Mouse (Mus musculus) mouse trophoblast stem cell (cell line): ENCODE data around the gene Gimap9.

ENCODE experiments used
- in situ Hi-C, 2 experiments: fragments of 300-500 bp; cut with MseI, MboI; formaldehyde crosslinking; loops; 2 replicates in 1 of 2; 3 replicates in 1 of 2; pipeline ENCODE4 v1.15.1; 2025

The Gimap9 gene

DNA sequence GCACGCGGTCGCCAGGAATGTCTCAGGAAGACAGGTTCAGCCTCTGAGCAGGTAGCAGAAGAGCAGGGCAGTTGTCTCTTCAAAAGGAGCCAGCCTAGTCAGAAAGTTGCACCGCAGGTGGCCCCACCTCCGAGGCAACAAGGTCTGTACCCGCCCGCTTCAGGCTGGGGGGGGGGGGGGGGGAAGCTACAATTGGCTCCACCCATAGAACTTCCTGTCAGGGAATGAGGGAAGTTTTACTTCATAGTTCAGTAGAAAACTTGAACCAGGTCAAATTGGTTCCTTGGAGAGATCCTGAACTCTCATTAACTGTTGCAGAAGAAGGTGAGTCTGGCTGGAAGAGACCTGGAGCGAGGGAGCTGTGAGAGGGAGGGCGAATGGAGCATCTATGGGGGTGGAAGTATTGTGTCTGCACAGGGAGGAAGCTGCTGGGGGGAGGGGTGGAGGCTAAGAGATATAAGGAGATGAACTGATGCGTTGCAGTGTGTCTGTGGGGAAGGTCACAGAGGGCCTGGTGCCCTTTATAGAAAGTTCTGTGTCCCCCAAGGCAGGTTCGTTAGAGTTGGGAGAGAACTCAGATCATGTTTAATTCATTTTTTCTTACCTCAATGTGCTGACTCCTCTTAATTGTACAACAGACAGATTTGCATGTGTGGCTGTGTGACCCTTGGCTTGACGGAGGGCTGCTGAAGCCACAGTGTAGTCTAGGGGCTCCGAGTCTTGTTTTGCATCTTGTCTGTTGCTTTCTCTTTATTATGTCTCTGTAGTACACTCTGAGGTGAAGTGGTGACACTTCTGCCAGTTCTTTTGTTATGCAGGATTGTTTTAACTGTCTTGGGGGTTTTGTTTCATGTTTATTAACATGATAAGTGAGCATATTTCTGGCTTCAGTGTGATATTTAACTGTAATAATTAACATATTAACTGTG, at the start of gene Gimap9:
Gene Gimap9 (plus strand): TSS at position 199 of the 929 bp plus-strand sequence.
- in situ Hi-C loops, result no loop called here

DNA sequence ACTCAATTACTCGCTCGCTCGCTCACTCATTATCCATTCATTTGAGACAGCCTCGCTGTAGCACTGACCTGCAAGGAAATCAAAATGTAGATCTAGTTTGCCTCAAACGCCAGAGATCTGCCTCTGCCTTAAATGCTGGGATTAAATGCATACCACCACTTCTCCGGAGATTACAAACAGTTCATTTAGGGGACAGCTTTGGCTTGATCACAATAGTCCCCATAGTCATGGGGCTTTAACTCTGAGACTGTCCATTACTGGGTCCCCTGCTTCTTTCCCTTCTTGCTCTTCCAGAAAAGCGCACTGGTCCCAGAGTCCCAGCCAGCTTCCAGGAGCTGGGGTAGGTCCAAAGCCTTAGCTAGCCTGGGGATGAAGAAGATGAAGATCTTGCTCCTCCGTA, 49.5 kb upstream of the Gimap9 start, which contains the start of gene AI854703:
Gene AI854703 (plus strand): TSS at position 301 of the 400 bp plus-strand sequence.
- in situ Hi-C loops, result no loop called here

DNA sequence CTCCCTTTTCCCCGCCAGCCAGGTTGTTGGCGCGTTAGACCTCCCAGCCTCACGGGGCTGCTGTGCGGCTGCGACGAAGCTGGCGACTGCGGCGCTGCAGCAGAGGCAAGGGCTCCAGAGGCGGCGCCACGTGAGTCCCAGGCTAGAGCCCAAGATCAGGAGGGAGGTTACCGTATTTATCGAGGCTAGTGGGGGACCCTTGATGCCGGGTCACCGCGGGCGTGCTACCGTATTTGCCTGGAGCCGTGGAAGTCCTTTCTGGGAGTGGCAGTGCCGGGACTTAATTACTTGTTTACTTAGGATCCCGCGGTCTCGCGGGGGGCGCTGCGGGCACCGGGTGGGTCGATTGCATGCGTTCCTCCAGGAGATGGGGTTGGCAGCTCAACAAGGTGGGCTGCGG, 48.9 kb upstream of the Gimap9 start:
- in situ Hi-C loops, result no loop called here

DNA sequence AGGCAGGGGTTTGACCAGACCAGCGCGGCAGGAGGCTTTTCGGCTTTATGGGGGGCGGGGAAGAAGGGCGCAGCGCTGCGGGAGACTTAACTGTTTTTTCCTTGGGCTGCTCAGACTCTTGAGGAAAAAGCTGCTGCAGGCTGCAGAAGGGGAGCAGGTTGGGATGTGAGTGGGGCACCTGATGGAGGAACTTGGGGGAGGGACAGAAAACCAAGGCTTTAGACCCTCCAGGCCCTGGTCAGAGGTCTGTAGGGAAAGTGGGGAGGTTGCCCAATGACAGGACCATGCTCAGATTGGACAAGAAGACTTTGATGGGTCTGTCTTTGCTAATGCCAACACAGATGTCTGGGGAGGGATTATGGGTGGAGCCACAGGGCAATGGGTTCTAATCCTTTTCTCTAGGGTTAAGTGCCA, 48.4 kb upstream of the Gimap9 start:
- in situ Hi-C loops, result no loop called here

DNA sequence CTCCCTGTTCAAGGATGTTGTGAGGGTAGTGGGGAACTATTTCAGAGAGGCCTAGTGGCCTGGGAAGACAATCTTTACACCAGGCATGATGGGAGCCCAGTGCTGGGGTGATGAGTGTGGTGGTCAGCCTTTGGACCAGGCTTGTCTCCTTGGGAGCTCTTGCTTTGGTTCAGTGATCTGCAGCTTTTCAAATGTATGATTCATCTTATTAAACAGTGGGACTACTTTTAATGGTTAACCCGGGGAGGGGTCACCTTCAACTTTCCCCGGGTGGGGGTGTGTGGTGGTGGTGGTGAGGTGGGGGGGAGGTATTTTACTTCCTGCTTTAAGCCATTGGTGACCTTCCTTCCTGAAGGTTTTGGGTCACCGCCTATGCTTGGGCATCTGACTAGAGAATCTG, 47.6 kb upstream of the Gimap9 start:
- in situ Hi-C loops, result no loop called here

DNA sequence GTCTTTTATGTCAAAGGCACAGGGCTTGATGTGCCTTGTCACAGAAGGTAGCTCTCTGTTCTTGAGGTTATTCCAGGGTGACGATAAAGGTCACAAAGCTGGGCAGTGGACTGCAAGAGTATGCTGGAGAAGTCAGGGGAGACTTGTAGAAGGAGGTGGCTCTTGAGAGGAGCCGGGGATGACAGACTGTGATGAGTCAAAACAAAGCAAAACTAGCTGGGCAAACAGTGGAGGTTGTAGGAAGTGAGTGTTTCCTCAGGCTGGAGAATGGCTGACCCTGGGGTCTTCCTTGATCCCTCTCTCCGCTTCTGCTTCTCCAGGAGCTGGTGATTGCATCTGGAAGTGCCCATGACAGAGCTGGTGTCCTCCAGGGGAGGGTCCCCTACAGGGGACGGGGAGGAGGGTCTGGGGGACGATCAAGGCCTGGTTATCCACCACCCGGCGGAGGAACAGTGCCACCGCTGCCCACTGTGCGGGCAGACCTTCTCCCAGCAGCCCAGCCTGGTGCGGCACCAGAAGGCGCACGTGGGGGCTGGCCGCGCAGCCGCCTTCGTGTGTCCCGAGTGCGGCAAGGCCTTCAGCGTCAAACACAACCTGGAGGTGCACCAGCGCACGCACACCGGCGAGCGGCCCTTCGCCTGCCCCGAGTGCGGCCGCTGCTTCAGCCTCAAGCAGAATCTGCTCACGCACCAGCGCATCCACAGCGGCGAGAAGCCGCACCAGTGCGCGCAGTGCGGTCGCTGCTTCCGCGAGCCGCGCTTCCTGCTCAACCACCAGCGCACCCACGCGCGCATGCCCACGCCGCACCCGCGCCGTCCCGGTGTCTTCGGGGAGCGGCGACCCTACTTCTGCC, 46.9 kb upstream of the Gimap9 start:
- in situ Hi-C loops, result no loop called here

DNA sequence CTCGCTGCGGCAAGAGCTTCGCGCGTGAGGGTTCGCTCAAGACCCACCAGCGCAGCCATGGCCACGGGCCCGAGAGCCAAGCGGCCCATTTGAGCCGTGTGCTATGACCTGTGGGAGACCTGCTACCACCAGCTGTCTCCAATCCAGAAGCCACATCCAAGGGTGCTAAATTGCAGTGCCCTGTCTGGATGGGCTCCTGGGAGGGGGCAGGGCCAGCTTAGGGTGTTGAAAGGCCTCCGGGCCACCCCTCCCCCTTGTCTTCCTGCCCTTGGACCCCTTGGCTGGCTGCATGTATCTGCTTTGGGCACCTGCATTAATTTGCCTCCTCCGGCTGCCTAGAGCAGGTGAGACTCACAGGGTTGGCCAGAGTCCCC, 46.3 kb upstream of the Gimap9 start:
- in situ Hi-C loops, result no loop called here

DNA sequence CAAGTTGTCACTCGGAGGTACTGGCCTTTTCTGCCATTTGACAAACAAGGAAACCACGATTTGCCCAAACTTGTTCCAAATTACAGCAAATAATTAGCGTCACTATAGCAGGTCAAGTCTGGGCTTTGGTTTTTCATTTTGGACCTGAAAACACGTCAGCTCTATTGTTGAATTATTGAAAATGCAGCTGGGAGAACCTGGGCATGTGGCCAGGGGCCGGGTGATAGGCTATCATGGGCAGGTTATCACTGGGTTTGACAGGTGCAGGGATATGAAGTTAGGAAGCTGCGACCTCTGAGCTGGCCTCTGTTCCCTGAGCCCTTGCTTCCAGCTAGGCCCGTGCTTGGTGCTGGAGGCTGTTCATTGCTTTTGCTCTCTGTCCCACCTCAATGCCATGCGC, 45.1 kb upstream of the Gimap9 start:
- in situ Hi-C loops, result no loop called here

DNA sequence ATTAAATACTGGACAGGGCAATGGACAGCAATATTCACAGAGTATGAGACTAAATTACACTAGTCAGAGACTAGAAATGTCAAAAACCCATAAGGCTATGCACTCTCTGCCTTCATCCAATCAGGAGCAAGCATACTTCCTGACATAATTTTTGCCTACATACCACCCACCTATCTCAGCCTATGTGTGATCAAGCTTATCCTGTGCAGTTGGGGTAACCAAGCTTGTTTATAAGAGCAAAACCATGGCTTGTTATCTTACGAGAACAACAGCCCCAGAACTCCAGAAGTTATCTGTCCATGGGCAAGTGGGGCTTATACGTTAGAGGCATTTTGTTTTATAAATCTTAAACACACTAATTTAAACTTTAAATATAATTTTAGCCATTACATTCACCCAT, 40.8 kb upstream of the Gimap9 start:
- in situ Hi-C loops, result no loop called here

DNA sequence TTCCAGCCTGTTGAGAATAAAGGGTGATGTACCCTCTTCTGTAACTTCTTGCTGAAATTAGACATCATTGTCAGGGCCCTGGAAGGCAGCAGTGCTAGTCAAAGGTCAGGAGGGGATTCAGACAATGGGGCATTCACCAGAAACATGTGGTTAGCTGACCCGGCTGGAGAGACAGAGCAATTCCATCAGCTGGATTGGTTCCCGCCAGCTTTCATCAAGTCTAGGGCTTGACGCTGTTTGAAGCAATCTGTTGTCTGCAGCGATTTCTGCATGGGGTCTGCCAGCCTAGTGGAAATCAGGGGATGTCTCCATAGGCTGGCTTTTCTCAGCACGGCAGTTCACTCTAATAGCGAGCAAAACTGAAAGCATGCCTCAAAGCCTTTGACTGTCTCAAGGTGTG, 39.4 kb upstream of the Gimap9 start:
- in situ Hi-C loops, result no loop called here

DNA sequence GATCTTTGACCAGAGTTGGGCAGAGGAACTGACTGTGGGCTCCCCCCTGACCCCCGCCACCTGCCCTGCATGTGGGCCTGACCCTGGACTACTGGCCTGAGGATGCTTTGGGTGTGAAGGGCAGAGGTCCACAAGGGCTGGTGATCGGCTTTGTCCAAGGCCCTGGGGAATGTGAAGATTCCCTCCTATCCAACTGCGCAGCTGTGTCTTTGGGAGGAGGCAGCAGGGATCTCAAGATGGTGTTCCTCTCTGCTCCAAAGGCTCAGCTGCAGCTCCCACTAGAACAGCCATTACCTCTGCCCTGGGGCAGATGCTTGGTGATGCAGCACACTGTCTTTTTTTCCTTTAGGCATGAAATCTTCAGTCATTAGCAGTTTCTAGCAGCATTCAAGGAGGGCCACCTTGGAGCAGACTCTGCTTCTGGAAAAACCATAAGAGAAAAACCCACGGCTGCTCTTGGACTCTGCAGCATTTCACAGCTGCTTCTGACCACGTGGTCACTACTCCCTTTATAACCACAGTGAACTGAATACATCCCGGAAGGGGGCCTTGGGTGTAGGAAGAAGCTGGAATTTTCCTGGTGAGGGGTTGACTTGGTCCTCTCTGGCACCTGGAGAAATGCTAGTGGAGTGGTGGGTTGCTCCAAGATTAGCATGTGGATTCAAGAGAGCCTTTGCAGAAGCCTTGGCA, 38.0 kb upstream of the Gimap9 start:
- in situ Hi-C loops, result no loop called here

DNA sequence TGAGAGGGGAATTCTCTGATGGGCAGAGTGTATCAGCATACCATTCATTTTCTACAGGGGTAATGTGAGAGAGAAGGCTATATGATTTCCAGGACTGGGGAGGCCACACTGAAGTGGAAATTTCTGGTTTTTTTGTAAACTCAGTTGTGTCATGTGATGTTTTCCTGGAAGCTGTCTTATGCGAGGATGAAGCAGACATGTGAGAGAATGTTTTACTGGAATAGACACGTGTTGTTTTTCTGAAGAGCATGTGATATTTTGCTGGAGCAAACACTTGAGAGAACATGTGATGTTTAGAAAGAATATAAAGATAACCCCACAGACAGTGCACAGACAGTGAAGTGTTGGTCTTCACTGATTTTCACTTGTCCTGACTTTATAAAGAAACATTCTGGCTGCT, 37.4 kb upstream of the Gimap9 start:
- in situ Hi-C loops, result no loop called here

DNA sequence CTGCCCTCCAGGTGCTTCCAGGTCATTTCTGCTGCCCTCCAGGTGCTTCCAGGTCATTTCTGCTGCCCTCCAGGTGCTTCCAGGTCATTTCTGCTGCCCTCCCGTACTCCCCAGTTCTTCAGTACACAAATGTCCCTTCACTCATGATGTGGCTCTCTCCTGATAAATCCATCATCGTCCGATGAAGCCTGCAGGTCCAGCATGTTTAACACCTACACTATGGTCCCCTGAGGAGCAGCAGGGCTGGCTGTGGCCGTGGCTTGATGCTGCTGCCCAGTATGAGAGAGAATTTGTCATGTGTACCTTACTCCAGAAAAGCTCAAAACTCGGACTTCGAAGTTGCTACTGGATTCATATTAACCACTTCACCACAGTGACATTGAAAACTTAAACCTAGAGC, 34.5 kb upstream of the Gimap9 start:
- in situ Hi-C loops, result no loop called here

DNA sequence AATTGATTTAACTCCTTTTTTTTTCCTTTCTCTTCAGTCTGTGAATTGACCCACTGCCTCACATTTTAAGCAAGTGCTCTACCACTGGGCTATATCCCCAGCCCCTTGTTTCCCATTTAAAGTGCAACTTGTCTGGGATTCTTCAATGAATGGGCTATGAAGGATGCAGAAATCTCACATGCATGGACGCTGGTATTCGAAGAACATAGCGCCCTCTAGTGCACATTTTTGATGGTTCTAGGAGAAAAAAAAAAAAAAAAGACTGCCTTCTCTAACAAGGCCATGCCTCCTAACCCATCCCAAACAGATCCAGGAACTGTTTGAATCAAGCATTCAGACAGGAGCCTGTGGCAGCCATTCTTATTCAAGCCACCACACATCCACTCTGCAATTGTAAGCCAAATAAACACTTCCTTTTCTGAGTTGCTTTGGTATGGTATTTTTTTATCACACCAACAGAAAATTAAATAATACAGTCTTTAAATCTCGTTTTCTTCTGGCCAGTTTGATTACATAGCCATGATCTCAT, 33.1 kb upstream of the Gimap9 start:
- in situ Hi-C loops, result no loop called here

DNA sequence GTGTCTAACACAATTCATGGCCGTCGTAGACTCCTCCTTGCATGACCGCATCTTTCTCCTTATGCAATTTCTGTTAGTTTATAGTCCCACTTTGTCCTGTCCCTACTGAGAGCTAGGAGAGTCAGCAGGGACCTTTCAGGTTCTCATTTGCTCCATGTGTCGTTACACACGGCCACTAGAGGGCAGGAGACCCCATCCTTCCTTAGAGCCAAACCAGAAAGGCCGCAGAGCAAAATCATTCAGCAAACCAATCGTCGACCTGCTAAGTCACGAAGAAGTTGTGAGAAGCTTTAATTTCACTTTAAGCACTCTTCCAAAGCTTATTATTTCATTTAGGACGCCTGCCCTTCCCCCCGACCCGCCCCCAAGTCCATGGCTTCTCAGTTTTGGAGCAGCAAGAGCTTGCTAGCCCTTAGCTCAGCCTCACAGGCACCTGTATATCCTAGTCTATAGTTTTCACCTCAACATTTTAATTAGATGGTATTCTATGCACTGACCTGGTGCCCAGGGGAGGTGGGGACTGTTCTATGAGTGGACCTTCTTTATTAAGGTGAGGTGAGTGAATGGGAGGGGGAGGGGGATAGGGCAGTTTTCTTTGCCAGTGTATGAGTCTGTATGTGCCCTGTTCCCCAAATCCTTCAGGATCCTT, 30.1 kb upstream of the Gimap9 start:
- in situ Hi-C loops, result loop anchor here (5.0 kb wide), 1 partner anchor 127 kb away; the partner anchor contains the start of gene Gimap3 (in 2 of the 2)

DNA sequence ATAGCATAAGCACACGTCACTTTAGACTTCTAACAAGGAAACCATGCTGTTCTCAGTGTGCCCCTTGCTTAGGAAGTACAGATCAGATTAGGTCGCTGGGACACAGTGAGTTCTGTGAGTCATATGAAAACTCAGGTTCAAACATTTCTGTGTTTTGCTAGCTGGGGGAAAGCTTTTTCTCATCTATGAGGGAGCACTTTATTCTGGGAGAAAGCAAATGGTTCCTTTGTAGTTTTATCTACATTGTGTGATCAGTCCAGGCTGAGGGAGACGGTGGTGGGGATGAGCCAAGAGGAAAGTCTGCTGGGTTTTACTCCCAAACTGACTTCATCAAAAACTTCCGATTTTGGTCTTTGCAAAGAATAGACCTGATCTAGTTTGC, 29.6 kb upstream of the Gimap9 start:
- in situ Hi-C loops, result loop anchor here (5.0 kb wide), 1 partner anchor 126 kb away; the partner anchor contains the start of gene Gimap3 (in 2 of the 2)

DNA sequence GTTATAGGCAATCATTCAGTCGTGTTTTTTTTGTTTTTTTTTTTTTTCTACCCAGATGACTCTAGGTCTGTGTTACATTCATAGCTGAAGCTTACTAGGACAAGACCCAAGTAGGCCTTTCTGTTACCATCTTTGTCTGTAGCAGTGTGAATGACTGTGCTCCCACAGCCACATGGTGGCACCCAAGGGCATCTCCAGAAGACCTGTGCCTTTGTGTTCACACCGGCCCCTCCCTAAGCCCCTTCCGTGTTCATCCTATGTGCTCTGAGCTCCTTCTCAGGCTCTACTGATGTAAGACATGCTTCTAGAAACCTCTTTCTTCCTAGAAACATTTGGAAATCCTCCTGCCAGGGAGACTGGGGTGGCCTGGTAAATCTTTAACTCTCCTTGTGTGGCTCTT, 28.9 kb upstream of the Gimap9 start, which contains the start of gene Gimap8:
Gene Gimap8 (plus strand): TSS at position 240 of the 400 bp plus-strand sequence.
- in situ Hi-C loops, result loop anchor here (5.0 kb wide), 1 partner anchor 125 kb away; the partner anchor contains the start of gene Gimap3 (in 2 of the 2)

DNA sequence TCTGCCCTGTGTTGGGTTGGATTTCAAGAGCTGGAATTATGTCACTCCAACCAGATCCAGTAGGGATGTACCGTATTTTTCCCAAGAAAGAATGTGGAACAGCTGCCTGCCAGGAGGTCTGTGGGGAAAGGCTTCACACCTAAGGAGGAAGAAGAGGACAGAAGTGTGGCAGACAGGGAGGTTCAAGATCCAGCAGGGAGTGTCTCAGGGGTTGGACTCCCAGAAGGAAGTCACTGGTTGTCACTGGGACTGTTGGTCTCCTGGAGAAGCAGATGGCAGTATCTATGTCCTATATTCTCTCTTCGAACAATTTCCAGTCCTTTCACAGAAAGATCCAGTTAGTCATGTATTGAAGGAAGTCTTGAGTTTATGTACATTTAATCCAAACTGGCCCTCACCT, 28.3 kb upstream of the Gimap9 start:
- in situ Hi-C loops, result loop anchor here (5.0 kb wide), 1 partner anchor 125 kb away; the partner anchor contains the start of gene Gimap3 (in 2 of the 2)

DNA sequence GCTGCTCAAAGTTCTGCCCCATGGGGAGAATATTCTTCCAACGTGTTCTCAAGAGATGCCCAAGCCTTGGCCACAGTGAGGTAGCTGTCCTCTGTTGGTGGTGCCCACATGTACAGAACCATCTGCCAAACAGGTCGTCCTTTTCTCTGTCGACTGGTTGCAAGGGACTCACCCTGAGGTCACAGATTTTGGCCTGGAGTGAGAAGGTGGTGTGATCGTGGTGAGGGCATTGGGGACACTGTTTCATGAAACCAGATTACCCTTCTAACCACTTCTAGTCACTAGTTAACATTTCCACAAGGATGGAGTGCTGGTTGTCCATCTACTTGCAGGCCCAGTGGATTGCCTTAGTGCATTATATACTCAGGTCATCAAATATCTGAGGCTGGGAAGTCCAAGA, 27.1 kb upstream of the Gimap9 start:
- in situ Hi-C loops, result loop anchor here (5.0 kb wide), 1 partner anchor 124 kb away; the partner anchor contains the start of gene Gimap3 (in 2 of the 2)

DNA sequence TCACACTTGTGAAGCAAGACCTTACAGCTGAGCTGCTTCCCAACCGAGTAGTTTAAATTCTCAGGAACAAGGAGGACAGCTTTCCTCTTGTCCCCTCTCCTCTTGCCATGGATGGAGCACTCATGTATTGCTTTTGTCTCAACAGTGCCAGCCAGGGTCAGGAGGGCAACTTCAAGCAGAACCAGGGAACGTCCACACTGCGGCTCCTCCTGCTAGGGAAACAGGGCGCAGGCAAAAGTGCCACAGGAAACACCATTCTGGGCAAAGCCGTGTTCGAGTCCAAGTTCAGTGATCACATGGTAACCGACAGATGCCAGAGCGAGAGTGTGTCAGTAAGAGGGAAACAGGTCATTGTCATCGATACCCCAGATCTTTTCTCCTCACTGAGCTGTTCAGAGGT, 25.9 kb upstream of the Gimap9 start:
- in situ Hi-C loops, result no loop called here

DNA sequence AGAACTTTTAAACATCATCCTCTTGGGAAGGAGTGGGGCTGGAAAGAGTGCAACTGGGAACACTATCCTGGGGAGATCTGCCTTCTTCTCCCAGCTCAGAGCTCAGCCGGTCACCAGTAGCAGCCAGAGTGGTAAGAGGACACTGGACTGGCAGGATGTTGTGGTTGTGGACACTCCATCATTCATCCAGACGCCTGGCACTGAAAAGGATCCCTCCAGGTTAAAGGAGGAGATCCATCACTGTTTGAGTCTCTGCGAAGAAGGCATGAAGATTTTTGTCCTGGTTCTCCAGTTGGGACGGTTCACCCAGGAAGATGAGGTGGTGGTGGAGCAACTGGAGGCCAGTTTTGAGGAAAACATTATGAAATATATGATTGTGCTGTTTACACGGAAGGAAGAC, 17.2 kb upstream of the Gimap9 start:
- in situ Hi-C loops, result no loop called here
